Mouse (Mus musculus) testis, adult 2 months (tissue): ENCODE results near the gene Chic2. TPM values are rescaled to one million over a fixed set of nuclear protein-coding genes. Genes with fewer than 3 reads are reported as not detected.

ENCODE experiments used
- H3K27ac ChIP-seq: fragments of 200-500 bp; 2 replicates; pipeline ENCODE4 v1.5.1; 2012; ENCODE audit warnings: low read depth, low read length; ENCODE audit not compliant: control insufficient read depth, insufficient read depth
- H3K27me3 ChIP-seq: fragments of 200-500 bp; 2 replicates; pipeline ENCODE4 v1.6.1; 2012; ENCODE audit warnings: mild to moderate bottlenecking, low read length, moderate library complexity; ENCODE audit not compliant: control insufficient read depth, insufficient read depth
- H3K36me3 ChIP-seq: fragments of 200-500 bp; 2 replicates; pipeline ENCODE4 v1.6.1; 2012; ENCODE audit warnings: mild to moderate bottlenecking, low read length; ENCODE audit not compliant: control insufficient read depth, insufficient read depth
- H3K4me1 ChIP-seq: fragments of 200-500 bp; 2 replicates; pipeline ENCODE4 v1.6.1; 2012; ENCODE audit warnings: low read length; ENCODE audit not compliant: control insufficient read depth, insufficient read depth
- H3K4me3 ChIP-seq: fragments of 200-500 bp; 2 replicates; pipeline ENCODE4 v1.5.1; 2012; ENCODE audit warnings: low read depth, mild to moderate bottlenecking, low read length, moderate library complexity, mixed read lengths; ENCODE audit not compliant: control insufficient read depth
- CTCF ChIP-seq: fragments of 200-500 bp; IDR thresholded peaks from 2 replicates; pipeline ENCODE4 v1.5.1; 2012; ENCODE audit warnings: low read depth, mild to moderate bottlenecking, inconsistent platforms, low read length, moderate library complexity; ENCODE audit not compliant: control insufficient read depth, insufficient read depth, insufficient replicate concordance
- POLR2A ChIP-seq: fragments of 200-500 bp; IDR thresholded peaks from 2 replicates; pipeline ENCODE4 v1.6.1; 2012; ENCODE audit warnings: low read depth, mild to moderate bottlenecking, inconsistent platforms, low read length, moderate library complexity; ENCODE audit not compliant: control insufficient read depth
- polyA plus RNA-seq: library from polyadenylated mRNA; depleted of rRNA; stranded (reverse); fragments of >200 nt; gene quantifications from 2 replicates; pipeline ENCODE4 v1.2.3, GENCODE M21; 2012

The Chic2 gene
- polyA plus RNA-seq, 1 experiment = 35.5 TPM

DNA sequence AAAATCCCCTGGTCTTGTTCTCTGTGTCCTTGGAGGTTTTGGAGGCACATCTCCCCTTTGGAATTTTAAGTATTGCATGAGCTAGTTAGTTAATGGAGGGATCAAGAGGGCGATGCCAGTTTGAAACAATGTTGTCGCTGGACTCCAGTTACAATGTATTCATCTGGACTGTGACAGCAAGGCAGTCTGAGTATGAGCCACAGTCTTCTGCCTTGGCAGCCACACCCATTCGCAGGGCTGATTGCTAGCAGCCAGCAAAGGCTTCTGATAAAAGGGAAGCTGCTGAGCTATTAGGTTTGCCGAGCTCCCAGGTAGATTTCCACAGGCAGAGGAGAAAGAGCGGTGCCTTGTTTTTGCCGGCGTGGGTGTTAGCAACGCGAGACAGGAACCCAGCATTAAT lies 84.3 kb downstream of the Chic2 start:
- peaks cover 4% of the 10 kb centered on the region; the same call in 1 of the 2 replicates for H3K4me1 ChIP-seq
- TF ChIP-seq CTCF (no peak), POLR2A (no peak)
- H3K36me3 ChIP-seq = no peaks in the 10 kb centered on the region
- no peaks in the 10 kb centered on the region for H3K27me3 ChIP-seq
- H3K4me3 ChIP-seq = no peak overlapping the region
- H3K27ac ChIP-seq = no peak overlapping the region

DNA sequence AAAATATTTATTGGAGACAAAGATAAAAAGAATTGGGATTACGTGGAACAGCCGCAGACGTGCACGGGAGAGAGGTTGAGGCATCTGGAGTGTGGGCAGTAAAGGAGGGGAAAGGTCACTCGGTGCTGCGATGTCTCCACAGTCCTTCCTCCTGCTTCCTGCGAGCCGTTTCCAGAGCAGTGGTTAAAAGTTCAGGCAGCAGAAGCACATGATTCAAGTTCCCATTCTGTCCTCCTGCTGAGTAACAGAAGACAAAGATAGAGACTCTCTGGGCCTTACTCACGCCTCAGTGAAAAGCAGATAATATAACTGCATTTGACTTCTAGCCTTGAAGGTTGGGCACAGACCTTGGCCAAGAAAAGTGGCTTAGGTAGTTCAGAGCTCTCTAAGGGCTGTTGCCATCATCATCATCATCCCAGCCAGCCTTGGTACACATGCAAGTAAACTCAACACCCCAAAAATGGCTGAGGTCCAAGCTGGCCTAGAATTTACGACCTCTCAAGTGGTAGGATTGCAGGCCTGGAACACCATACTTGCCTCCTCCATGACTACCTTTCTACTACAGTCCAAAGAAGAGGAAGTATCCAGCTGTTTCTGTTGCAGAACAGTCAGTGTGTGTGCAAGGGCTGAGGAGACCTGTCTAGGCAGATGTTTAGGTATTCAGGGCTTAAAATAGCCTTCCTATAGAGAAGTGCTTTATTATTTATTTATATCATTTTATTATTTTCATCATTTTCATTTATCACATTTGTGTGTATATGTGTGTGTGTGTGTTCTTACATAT lies 87.1 kb downstream of the Chic2 start:
- Histone ChIP-seq H3K27ac (no peak overlapping the region), H3K4me1 (peaks cover 4% of the 10 kb centered on the region; the same call in 1 of the 2 replicates), H3K4me3 (no peak overlapping the region), H3K27me3 (no peaks in the 10 kb centered on the region), H3K36me3 (no peaks in the 10 kb centered on the region)
- TF ChIP-seq POLR2A (no peak), CTCF (no peak)

DNA sequence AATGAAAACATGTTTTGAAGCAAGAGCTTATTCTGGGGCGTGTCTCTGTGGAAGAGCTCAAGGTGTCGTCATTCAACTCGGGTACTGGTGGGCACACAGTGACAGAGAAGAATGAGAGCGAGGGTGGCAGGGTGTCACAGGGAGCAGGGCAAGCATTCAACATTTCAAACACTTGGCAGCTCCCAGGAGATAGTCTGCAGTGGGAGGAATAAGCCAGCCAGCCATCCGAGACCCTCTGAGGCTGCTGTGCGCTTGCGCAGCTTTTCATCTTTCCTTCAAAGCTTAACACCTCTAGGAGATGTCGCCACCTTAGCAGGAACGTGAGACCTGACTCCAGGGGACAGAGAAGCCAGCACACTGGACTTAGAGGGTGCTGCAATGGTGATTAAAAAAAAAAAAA lies 88.2 kb downstream of the Chic2 start:
- Histone ChIP-seq H3K27me3 (no peaks in the 10 kb centered on the region), H3K4me3 (no peak overlapping the region), H3K36me3 (no peaks in the 10 kb centered on the region), H3K27ac (no peak overlapping the region), H3K4me1 (peaks cover 4% of the 10 kb centered on the region; the same call in 1 of the 2 replicates)
- no peak for TF ChIP-seq POLR2A
- TF ChIP-seq CTCF = no peak

DNA sequence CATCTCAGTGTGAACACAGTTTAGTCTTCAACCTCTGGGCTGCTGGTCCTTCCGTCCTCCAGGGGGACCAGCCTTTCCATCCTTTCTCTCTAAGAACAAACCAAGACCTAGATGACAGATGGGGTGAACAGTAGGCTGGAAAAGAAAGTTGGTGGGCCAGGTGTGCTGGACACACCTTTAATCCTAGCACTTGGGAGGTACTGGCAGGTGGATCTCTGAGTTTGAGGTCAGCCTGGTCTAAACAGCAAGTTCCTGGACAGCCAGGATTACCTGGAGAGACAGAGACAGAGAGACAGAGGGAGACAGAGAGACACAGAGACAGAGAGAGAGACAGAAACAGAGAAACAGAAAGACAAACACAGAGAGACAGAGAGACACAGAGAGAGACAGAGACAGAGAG lies 89.0 kb downstream of the Chic2 start:
- no peak overlapping the region for H3K27ac ChIP-seq
- no peaks in the 10 kb centered on the region for H3K27me3 ChIP-seq
- H3K36me3 ChIP-seq = no peaks in the 10 kb centered on the region
- H3K4me1 ChIP-seq = peaks cover under 1% of the 10 kb centered on the region; the same call in 1 of the 2 replicates
- TF ChIP-seq POLR2A (no peak), CTCF (no peak)
- H3K4me3 ChIP-seq = no peak overlapping the region

DNA sequence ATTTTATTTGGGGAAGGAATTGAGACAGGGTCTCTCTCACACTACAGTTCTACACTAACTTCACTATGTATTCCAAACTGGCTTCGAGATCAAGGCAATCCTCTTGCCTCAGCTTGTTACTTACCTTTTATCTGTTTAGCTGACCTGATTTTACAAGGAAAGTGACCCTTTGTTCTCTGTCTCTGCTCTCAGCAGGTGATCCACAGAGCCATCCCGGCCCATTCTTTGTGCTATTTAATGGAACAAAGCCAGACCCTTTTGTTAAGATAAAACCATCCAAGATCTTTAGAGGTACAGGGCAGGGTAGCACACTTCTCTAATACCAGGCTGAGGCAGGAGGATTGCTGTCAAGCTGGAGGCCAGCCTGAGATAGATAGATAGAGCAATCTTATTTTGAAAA lies 91.6 kb downstream of the Chic2 start:
- Histone ChIP-seq H3K4me3 (no peak overlapping the region), H3K27ac (no peak overlapping the region), H3K27me3 (no peaks in the 10 kb centered on the region), H3K36me3 (no peaks in the 10 kb centered on the region), H3K4me1 (peaks cover 2% of the 10 kb centered on the region; the same call in 1 of the 2 replicates)
- TF ChIP-seq CTCF (no peak), POLR2A (no peak)

DNA sequence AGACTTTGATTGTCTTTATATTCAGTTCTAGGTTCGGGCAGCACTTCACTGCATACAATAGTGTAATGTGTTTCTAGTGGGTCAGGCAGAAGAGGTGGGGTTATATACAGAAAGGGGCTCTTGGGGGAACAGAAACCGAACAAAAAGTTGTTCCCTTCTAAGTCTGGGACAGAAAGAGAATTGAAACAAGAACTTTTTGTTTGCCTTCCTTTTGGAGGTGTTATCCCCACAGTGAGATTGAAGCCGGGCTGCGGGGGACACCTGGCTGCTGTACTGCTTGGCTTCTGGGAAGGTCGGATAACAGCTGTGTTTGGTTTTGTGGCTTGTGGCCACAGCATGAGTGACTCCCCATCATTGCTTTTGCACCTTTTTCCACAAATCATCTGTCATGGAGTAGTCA lies 93.2 kb downstream of the Chic2 start:
- Histone ChIP-seq H3K36me3 (no peaks in the 10 kb centered on the region), H3K27me3 (no peaks in the 10 kb centered on the region), H3K27ac (no peak overlapping the region), H3K4me1 (peaks cover 6% of the 10 kb centered on the region), H3K4me3 (no peak overlapping the region)
- TF ChIP-seq POLR2A (no peak), CTCF (no peak)

DNA sequence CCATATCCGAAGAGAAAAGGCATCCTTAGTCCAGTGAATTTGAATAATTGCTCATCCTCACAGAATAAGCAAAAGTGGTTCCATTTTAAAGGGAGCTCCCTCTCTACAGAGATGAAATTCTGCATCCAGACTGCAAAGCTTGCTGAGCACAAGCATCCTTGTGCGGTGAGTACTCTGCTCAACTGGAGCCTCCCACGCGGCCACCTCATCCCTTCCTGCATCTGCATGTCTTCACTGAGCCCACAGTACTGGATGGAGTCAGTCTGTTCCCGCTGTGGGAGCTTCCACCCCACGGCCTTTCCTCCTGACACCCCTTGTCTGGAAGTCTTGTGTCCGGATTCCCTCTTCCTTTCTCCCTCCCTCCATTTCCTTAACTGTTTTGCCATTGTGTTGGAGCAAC lies 95.3 kb downstream of the Chic2 start:
- Histone ChIP-seq H3K27me3 (no peaks in the 10 kb centered on the region), H3K4me1 (peaks cover 6% of the 10 kb centered on the region), H3K36me3 (no peaks in the 10 kb centered on the region), H3K4me3 (no peak overlapping the region), H3K27ac (no peak overlapping the region)
- TF ChIP-seq POLR2A (no peak), CTCF (no peak)
